Mouse (Mus musculus): Measurements from ENCODE around the gene Tgfbr2. TPM values are rescaled to one million over a fixed set of nuclear protein-coding genes. Genes with fewer than 3 reads are reported as not detected.

The Tgfbr2 gene
- polyA plus RNA-seq, 2 experiments: 3.2 to 4.2 TPM

DNA sequence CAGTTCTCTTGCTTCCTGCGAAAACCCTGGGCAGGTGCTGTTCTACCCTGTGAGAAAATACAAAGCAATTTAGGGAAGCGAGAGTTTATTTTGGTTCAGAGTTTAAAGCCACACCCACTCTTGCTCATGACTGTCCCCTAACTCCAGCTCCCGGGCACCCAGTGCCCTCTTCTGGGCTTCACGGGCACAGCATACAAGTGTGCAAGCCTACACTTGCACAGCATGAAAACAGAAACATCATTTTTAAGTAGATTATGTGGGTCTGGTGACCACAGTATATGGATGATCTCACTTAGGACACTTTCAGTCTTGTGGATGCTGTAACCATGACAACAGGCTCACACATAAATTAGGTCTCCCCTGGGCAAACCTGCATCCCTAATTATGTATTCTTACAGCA lies 116.0 kb downstream of the Tgfbr2 start:
- Histone ChIP-seq H3K27ac (no peak overlapping the region), H3K9ac (replicated peaks) (no peak overlapping the region), H3K27me3 (ENCODE audit: control insufficient read depth, insufficient read depth, low read length) (no peaks in the 10 kb centered on the region), H3K4me3 (ENCODE audit: insufficient read depth in 1 of 2, low read depth in 2 of 2, low read length in 2 of 2) (no peak overlapping the region), H3K4me1 (replicated peaks; ENCODE audit: control insufficient read depth in 2 of 2, insufficient read depth in 2 of 2, low read length in 1 of 2) (no peaks in the 10 kb centered on the region), H3K4me2 (ENCODE audit: low read depth) (no peak overlapping the region), H3K9me3 (ENCODE audit: control insufficient read depth, low read length) (no peaks in the 10 kb centered on the region), H3K36me3 (replicated peaks; ENCODE audit: control insufficient read depth, insufficient read depth, low read depth) (no peaks in the 10 kb centered on the region)
- TF ChIP-seq EP300 (IDR thresholded peaks at IDR 0.05; ENCODE audit: low read depth): no peak
- peak; percentile 39 for TF ChIP-seq CTCF (IDR thresholded peaks at IDR 0.05; ENCODE audit: low read depth)
- WGBS (ENCODE audit: insufficient replicate concordance): 32% methylated on average over 4 of the region's 4 CpGs
- ATAC-seq (ENCODE audit: insufficient read depth) (peak; percentile 26; the same call in 1 of the 2 replicates), DNase-seq (ENCODE audit: low read depth in 3 of 3, low spot score in 3 of 3) (peak in 1 of 3 experiments; percentile 26)

DNA sequence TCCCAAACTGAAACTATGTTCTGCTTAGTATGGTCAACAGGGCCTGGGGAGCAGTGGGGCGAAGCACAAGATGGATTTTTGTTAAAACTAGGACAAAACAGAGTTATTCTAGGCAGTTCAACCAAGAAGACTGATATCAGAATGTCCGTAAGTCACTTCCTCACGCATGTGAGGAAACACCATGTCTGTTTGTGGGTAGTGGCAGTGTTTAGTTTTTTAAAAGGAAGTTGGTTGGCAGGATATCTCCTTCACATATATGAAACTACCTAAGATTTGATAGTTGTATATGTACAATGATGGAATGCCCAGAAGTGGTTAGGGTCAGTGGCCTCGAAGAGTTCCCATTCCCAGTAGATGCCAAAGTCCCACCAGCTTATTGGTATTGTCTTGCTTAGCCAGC lies 116.7 kb downstream of the Tgfbr2 start:
- DNase-seq (ENCODE audit: low read depth in 3 of 3, low spot score in 3 of 3) (no peak), ATAC-seq (ENCODE audit: insufficient read depth) (no peak)
- H3K4me2 ChIP-seq (ENCODE audit: low read depth): no peak overlapping the region
- H3K4me1 ChIP-seq (replicated peaks; ENCODE audit: control insufficient read depth in 2 of 2, insufficient read depth in 2 of 2, low read length in 1 of 2): no peaks in the 10 kb centered on the region
- no peak overlapping the region for H3K4me3 ChIP-seq (ENCODE audit: insufficient read depth in 1 of 2, low read depth in 2 of 2, low read length in 2 of 2)
- 32% methylated on average over 4 of the region's 4 CpGs for WGBS (ENCODE audit: insufficient replicate concordance)
- TF ChIP-seq EP300 (IDR thresholded peaks at IDR 0.05; ENCODE audit: low read depth) (no peak), CTCF (IDR thresholded peaks at IDR 0.05; ENCODE audit: low read depth) (no peak)
- H3K9me3 ChIP-seq (ENCODE audit: control insufficient read depth, low read length): no peaks in the 10 kb centered on the region
- no peaks in the 10 kb centered on the region for H3K27me3 ChIP-seq (ENCODE audit: control insufficient read depth, insufficient read depth, low read length)
- H3K36me3 ChIP-seq (replicated peaks; ENCODE audit: control insufficient read depth, insufficient read depth, low read depth): no peaks in the 10 kb centered on the region
- no peak overlapping the region for H3K27ac ChIP-seq
- no peak overlapping the region for H3K9ac ChIP-seq (replicated peaks)

DNA sequence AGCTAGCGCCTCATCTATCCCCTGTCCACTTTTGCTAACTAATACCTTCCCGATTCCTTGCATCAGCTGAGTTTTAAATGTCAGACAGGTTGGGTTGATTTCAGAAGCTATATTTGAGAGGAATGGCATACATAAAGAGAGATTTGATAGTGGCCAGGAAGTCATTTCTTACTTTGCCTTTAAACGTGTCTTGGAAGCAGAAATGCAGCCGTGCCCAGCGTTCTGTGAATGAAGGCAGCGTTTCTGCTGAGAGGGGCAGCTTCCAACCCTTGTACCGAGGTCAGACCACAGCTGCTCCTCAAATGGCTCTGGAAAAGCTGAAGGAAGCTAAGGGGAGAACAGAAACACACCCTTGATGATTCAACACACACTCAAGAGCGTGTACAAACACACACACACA lies 121.2 kb downstream of the Tgfbr2 start:
- no peak overlapping the region for H3K4me3 ChIP-seq (ENCODE audit: insufficient read depth in 1 of 2, low read depth in 2 of 2, low read length in 2 of 2)
- H3K4me1 ChIP-seq (replicated peaks; ENCODE audit: control insufficient read depth in 2 of 2, insufficient read depth in 2 of 2, low read length in 1 of 2): no peaks in the 10 kb centered on the region
- no peaks in the 10 kb centered on the region for H3K27me3 ChIP-seq (ENCODE audit: control insufficient read depth, insufficient read depth, low read length)
- H3K9me3 ChIP-seq (ENCODE audit: control insufficient read depth, low read length): no peaks in the 10 kb centered on the region
- 71% methylated on average over 8 of the region's 8 CpGs for whole genome bisulfite sequencing (ENCODE audit: insufficient replicate concordance)
- no peak for ATAC-seq (ENCODE audit: insufficient read depth)
- DNase-seq (ENCODE audit: low read depth in 3 of 3, low spot score in 3 of 3): no peak
- no peak overlapping the region for H3K4me2 ChIP-seq (ENCODE audit: low read depth)
- no peak overlapping the region for H3K27ac ChIP-seq
- no peak overlapping the region for H3K9ac ChIP-seq (replicated peaks)
- H3K36me3 ChIP-seq (replicated peaks; ENCODE audit: control insufficient read depth, insufficient read depth, low read depth): no peaks in the 10 kb centered on the region
- TF ChIP-seq EP300 (IDR thresholded peaks at IDR 0.05; ENCODE audit: low read depth) (no peak), CTCF (IDR thresholded peaks at IDR 0.05; ENCODE audit: low read depth) (no peak)

DNA sequence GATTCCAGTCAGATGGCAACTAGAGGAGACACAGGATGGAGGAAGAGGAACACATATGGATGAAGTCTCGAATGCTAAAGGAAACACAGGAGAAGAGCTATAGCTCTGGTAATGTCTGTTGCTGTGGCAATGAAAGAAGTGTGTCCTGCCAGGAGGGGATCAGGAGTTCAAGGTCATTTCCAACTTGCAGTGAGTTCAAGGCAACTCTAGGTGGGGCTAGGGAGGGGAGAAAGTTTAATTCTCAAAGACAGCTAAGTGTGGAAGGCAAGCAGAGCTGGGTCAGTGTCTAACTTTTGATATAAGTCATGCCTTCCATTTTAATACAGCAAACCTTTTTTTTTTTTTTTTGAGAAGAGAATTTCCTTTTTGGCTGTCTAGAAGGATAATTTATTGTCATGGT lies 125.2 kb downstream of the Tgfbr2 start:
- Histone ChIP-seq H3K36me3 (replicated peaks; ENCODE audit: control insufficient read depth, insufficient read depth, low read depth) (no peaks in the 10 kb centered on the region), H3K27me3 (ENCODE audit: control insufficient read depth, insufficient read depth, low read length) (no peaks in the 10 kb centered on the region), H3K4me3 (ENCODE audit: insufficient read depth in 1 of 2, low read depth in 2 of 2, low read length in 2 of 2) (no peak overlapping the region), H3K9ac (replicated peaks) (no peak overlapping the region), H3K27ac (no peak overlapping the region), H3K4me2 (ENCODE audit: low read depth) (no peak overlapping the region), H3K4me1 (replicated peaks; ENCODE audit: control insufficient read depth in 2 of 2, insufficient read depth in 2 of 2, low read length in 1 of 2) (no peaks in the 10 kb centered on the region), H3K9me3 (ENCODE audit: control insufficient read depth, low read length) (no peaks in the 10 kb centered on the region)
- no peak for DNase-seq (ENCODE audit: low read depth in 3 of 3, low spot score in 3 of 3)
- WGBS (ENCODE audit: insufficient replicate concordance): 38% methylated on average over 1 of the region's 1 CpGs
- TF ChIP-seq CTCF (IDR thresholded peaks at IDR 0.05; ENCODE audit: low read depth) (no peak), EP300 (IDR thresholded peaks at IDR 0.05; ENCODE audit: low read depth) (no peak)
- no peak for ATAC-seq (ENCODE audit: insufficient read depth)

DNA sequence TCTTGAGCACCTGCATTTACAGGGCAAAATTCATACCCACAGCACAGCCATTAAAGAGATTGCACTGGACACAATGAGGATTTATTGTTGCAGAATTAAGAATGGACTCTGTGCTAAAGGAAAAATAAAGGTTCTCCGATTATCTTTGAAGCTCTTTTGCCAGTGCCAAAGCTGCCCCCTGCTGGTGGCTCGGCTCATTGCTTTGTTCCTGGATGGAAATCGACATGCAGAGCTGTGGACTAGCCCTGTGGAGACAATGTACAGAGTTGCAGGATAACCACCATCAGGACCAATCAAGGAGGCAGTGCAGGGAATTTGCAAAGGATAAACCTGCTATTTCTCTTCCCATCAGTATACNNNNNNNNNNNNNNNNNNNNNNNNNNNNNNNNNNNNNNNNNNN lies 133.4 kb downstream of the Tgfbr2 start:
- no peak overlapping the region for H3K4me3 ChIP-seq (ENCODE audit: insufficient read depth in 1 of 2, low read depth in 2 of 2, low read length in 2 of 2)
- 10% methylated on average over 3 of the region's 3 CpGs for WGBS (ENCODE audit: insufficient replicate concordance)
- no peak for ATAC-seq (ENCODE audit: insufficient read depth)
- H3K4me1 ChIP-seq (replicated peaks; ENCODE audit: control insufficient read depth in 2 of 2, insufficient read depth in 2 of 2, low read length in 1 of 2): no peaks in the 10 kb centered on the region
- DNase-seq (ENCODE audit: low read depth in 3 of 3, low spot score in 3 of 3): peak in 2 of 3 experiments; percentile 3
- H3K36me3 ChIP-seq (replicated peaks; ENCODE audit: control insufficient read depth, insufficient read depth, low read depth): no peaks in the 10 kb centered on the region
- H3K9ac ChIP-seq (replicated peaks): no peak overlapping the region
- no peak overlapping the region for H3K27ac ChIP-seq
- no peak overlapping the region for H3K4me2 ChIP-seq (ENCODE audit: low read depth)
- TF ChIP-seq EP300 (IDR thresholded peaks at IDR 0.05; ENCODE audit: low read depth) (no peak), CTCF (IDR thresholded peaks at IDR 0.05; ENCODE audit: low read depth) (peak; percentile 80)
- H3K27me3 ChIP-seq (ENCODE audit: control insufficient read depth, insufficient read depth, low read length): no peaks in the 10 kb centered on the region
- no peaks in the 10 kb centered on the region for H3K9me3 ChIP-seq (ENCODE audit: control insufficient read depth, low read length)

Measured in liver, embryonic 14.5 days (tissue).